Mouse (Mus musculus): ENCODE measurements around the gene Relb. TPM values are rescaled to one million over a fixed set of nuclear protein-coding genes. Genes with fewer than 3 reads are reported as not detected.
A peak's percentile ranks its signal among the peaks of the same experiment; 100 is the strongest.

Relb gene
- total and polyA plus RNA-seq, 3 experiments = 44.0 to 59.6 (median 58.1) TPM

GRCm38 (mm10) chr7:19577141-19577852 lies 51.9 kb downstream of the Relb start, which contains the start of the genes Zfp296 and Gemin7:
Gene Zfp296, plus strand, starts transcription at chr7:19577287.
Gene Gemin7, minus strand, starts transcription at chr7:19577595.
- H3K36me3 ChIP-seq (replicated peaks in 1 of 2; ENCODE audit: control insufficient read depth in 1 of 2, insufficient read depth in 1 of 2, low read length in 1 of 2) = peaks cover 25 to 32% of the 10 kb centered on the region in 2 experiments
- peak within 1 kb of the TSS; percentile 61 to 82 (median 76) for H3K4me3 ChIP-seq (replicated peaks in 1 of 3; ENCODE audit: low read depth in 2 of 3, low read length in 2 of 3, poor library complexity in 1 of 3)
- peak within 1 kb of the TSS; percentile 88 for H3K9ac ChIP-seq (ENCODE audit: insufficient read depth, low read depth)
- in situ Hi-C loops (cut with MboI; ENCODE audit: low pct_ligation_motif_present, low pct_unique_long_range_greater_than_20kb, low sequenced_read_pairs) = loop anchor here (10.0 kb wide), 1 partner anchor 72 kb away; the partner anchor contains the start of genes Bloc1s3 and Trappc6a
- dilution Hi-C loops (cut with MboI; ENCODE audit: extremely low pct_ligation_motif_present, extremely low pct_unique_long_range_greater_than_20kb, low sequenced_read_pairs) = no loop called here
- DNase-seq (ENCODE audit: extremely low read depth) = peak; percentile 76
- TF ChIP-seq CHD1 (IDR thresholded peaks at IDR 0.05; ENCODE audit: low read depth, low read length) (0 out of 2 replicates have a peak, but pooled peaks have one; percentile 1), RCOR1 (conservative IDR thresholded peaks at IDR 0.05; ENCODE audit: low read depth, low read length) (0 out of 2 replicates have a peak, but pooled peaks have one; percentile 7), ZKSCAN1 (IDR thresholded peaks at IDR 0.05; ENCODE audit: borderline replicate concordance, low read depth, low read length) (no peak), EP300 (IDR thresholded peaks at IDR 0.05; ENCODE audit: low read length) (no peak; the same call in 1 of the 2 replicates), USF2 (conservative IDR thresholded peaks at IDR 0.05; ENCODE audit: low read depth, low read length) (no peak), USF1 (IDR thresholded peaks at IDR 0.05; ENCODE audit: low read depth, low read length) (no peak; the same call in 1 of the 2 replicates), KAT2A (IDR thresholded peaks at IDR 0.05; ENCODE audit: insufficient replicate concordance, low read length) (0 out of 2 replicates have a peak, but pooled peaks have one; percentile 62), POLR2AphosphoS2 (IDR thresholded peaks at IDR 0.05; ENCODE audit: low read depth, low read length) (0 out of 2 replicates have a peak, but pooled peaks have one; percentile 24), ZC3H11A (IDR thresholded peaks at IDR 0.05; ENCODE audit: low read depth, low read length) (no peak), PAX5 (IDR thresholded peaks at IDR 0.05; ENCODE audit: low read length) (no peak), MYC (IDR thresholded peaks at IDR 0.05; ENCODE audit: low read depth, low read length) (peak; percentile 88; the same call in 1 of the 2 replicates), ELF1 (IDR thresholded peaks at IDR 0.05; ENCODE audit: low read depth, low read length) (no peak), SIN3A (IDR thresholded peaks at IDR 0.05; ENCODE audit: low read length) (peak; percentile 35; the same call in 1 of the 2 replicates), POLR2A (IDR thresholded peaks at IDR 0.05; ENCODE audit: low read depth, low read length) (peak; percentile 95), TCF12 (IDR thresholded peaks at IDR 0.05; ENCODE audit: low read depth, low read length) (peak; percentile 31; the same call in 1 of the 2 replicates), MEF2A (IDR thresholded peaks at IDR 0.05; ENCODE audit: borderline replicate concordance, low read depth, low read length) (peak; percentile 80; the same call in 1 of the 2 replicates), MXI1 (IDR thresholded peaks at IDR 0.05; ENCODE audit: low read depth, low read length) (peak; percentile 94), NELFE (IDR thresholded peaks at IDR 0.05; ENCODE audit: low read depth, low read length) (peak; percentile 85), CHD2 (IDR thresholded peaks at IDR 0.05; ENCODE audit: low read length) (no peak), BHLHE40 (IDR thresholded peaks at IDR 0.05; ENCODE audit: low read depth, low read length) (peak; percentile 92), IRF4 (IDR thresholded peaks at IDR 0.05; ENCODE audit: low read depth, low read length) (peak; percentile 73; the same call in 1 of the 2 replicates), ZMIZ1 (IDR thresholded peaks at IDR 0.05; ENCODE audit: low read depth, low read length) (peak; percentile 91; the same call in 1 of the 2 replicates), MAX (IDR thresholded peaks at IDR 0.05; ENCODE audit: low read length) (peak; percentile 92), NRF1 (IDR thresholded peaks at IDR 0.05; ENCODE audit: low read depth, low read length) (peak; percentile 23; the same call in 1 of the 2 replicates), TBP (conservative IDR thresholded peaks at IDR 0.05; ENCODE audit: low read depth, low read length) (peak; percentile 87), ETS1 (conservative IDR thresholded peaks at IDR 0.05; ENCODE audit: low read depth, low read length) (peak; percentile 85), MAZ (IDR thresholded peaks at IDR 0.05; ENCODE audit: low read depth, low read length) (no peak; the same call in 1 of the 2 replicates), SMC3 (IDR thresholded peaks at IDR 0.05; ENCODE audit: low read depth, low read length) (no peak), JUN (IDR thresholded peaks at IDR 0.05; ENCODE audit: insufficient read depth, low read depth, low read length) (no peak), MAFK (IDR thresholded peaks at IDR 0.05; ENCODE audit: insufficient replicate concordance, low read length) (no peak), JUND (conservative IDR thresholded peaks at IDR 0.05; ENCODE audit: low read depth, low read length) (no peak)
- no peaks in the 10 kb centered on the region for H3K27me3 ChIP-seq (replicated peaks)
- H3K79me2 ChIP-seq (replicated peaks; ENCODE audit: control insufficient read depth, extremely low read depth, insufficient read depth, poor library complexity, severe bottlenecking) = peaks cover 36% of the 10 kb centered on the region
- H3K4me2 ChIP-seq (ENCODE audit: insufficient read depth, low read depth, poor library complexity, severe bottlenecking) = peak within 1 kb of the TSS; percentile 70
- H3K9me3 ChIP-seq (replicated peaks; ENCODE audit: low read length) = no peaks in the 10 kb centered on the region
- H3K4me1 ChIP-seq (ENCODE audit: control insufficient read depth in 1 of 2, insufficient read depth in 2 of 2) = peaks cover 17 to 60% of the 10 kb centered on the region in 2 experiments
- H3K27ac ChIP-seq (ENCODE audit: insufficient read depth, low read depth) = peak within 1 kb of the TSS; percentile 95
